Mouse (Mus musculus) CH12.LX (cell line): ENCODE data around the gene Tssk6. TPM values are rescaled to one million over a fixed set of nuclear protein-coding genes. Genes with fewer than 3 reads are reported as not detected.

Experiments used
- DNase-seq: peaks from one replicate; pipeline ENCODE4 v3.0.0-alpha.2; 2013; ENCODE audit errors: extremely low read depth
- H3K27ac ChIP-seq: 2 replicates; pipeline ENCODE4 v1.5.1; 2012; ENCODE audit warnings: low read depth, mild to moderate bottlenecking, control low read depth, moderate library complexity; ENCODE audit not compliant: insufficient read depth
- H3K27me3 ChIP-seq: replicated peaks from 2 replicates; pipeline ENCODE3; 2012; ENCODE audit warnings: inconsistent platforms
- H3K36me3 ChIP-seq, 2 experiments: replicated peaks in 1 of 2; 2 replicates each; pipeline versions ENCODE3 to v1.6.1; 2012; ENCODE audit warnings: inconsistent platforms in 1 of 2, low read length in 1 of 2, mild to moderate bottlenecking in 1 of 2, mixed read lengths in 1 of 2, moderate library complexity in 1 of 2; ENCODE audit not compliant: control insufficient read depth in 1 of 2, insufficient read depth in 1 of 2
- H3K4me1 ChIP-seq, 2 experiments: 2 replicates each; pipeline ENCODE4 v1.6.1; 2012; ENCODE audit warnings: inconsistent platforms in 1 of 2, moderate library complexity in 1 of 2; ENCODE audit not compliant: insufficient read depth in 2 of 2, control insufficient read depth in 1 of 2
- H3K4me2 ChIP-seq: 2 replicates; pipeline ENCODE4 v1.6.1; 2012; ENCODE audit warnings: low read depth, mild to moderate bottlenecking, control low read depth; ENCODE audit not compliant: poor library complexity, insufficient read depth, severe bottlenecking
- H3K4me3 ChIP-seq, 3 experiments: fragments of 150-350 bp in 1 of 3; sonication (generic) in 1 of 3; replicated peaks in 1 of 3; 2 replicates each; pipeline versions ENCODE3 to v1.5.1; 2011 to 2012; ENCODE audit warnings: low read depth in 2 of 3, low read length in 2 of 3, mild to moderate bottlenecking in 2 of 3, moderate library complexity in 2 of 3, control low read depth in 1 of 3, improper control_type of control experiment in 1 of 3, inconsistent platforms in 1 of 3, mixed read lengths in 1 of 3; ENCODE audit not compliant: poor library complexity in 1 of 3
- H3K79me2 ChIP-seq: replicated peaks from 2 replicates; pipeline ENCODE4 v1.6.1; 2012; ENCODE audit warnings: mild to moderate bottlenecking, moderate library complexity; ENCODE audit not compliant: control insufficient read depth, poor library complexity, insufficient read depth, severe bottlenecking; ENCODE audit errors: extremely low read depth
- H3K9ac ChIP-seq: 2 replicates; pipeline ENCODE4 v1.6.1; 2012; ENCODE audit warnings: low read depth, mild to moderate bottlenecking, control low read depth, moderate library complexity; ENCODE audit not compliant: insufficient read depth
- H3K9me3 ChIP-seq: replicated peaks from 2 replicates; pipeline ENCODE3; 2012; ENCODE audit warnings: low read length, inconsistent platforms, mixed read lengths
- BHLHE40 ChIP-seq: IDR thresholded peaks from 2 replicates; pipeline ENCODE4 v1.6.1; 2011; ENCODE audit warnings: mild to moderate bottlenecking, low read depth, low read length, improper control_type of control experiment
- CHD1 ChIP-seq: IDR thresholded peaks from 2 replicates; pipeline ENCODE4 v1.6.1; 2012; ENCODE audit warnings: low read depth, low read length, improper control_type of control experiment, inconsistent platforms
- CHD2 ChIP-seq: IDR thresholded peaks from 2 replicates; pipeline ENCODE4 v1.6.1; 2011; ENCODE audit warnings: low read length, improper control_type of control experiment
- EP300 ChIP-seq: IDR thresholded peaks from 2 replicates; pipeline ENCODE4 v1.6.1; 2011; ENCODE audit warnings: low read length, improper control_type of control experiment
- ETS1 ChIP-seq: conservative IDR thresholded peaks from 2 replicates; pipeline ENCODE4 v1.6.1; 2012; ENCODE audit warnings: low read depth, mild to moderate bottlenecking, inconsistent platforms, low read length, improper control_type of control experiment, moderate library complexity
- GABPA ChIP-seq: IDR thresholded peaks from 2 replicates; pipeline ENCODE4 v1.6.1; 2012; ENCODE audit warnings: low read depth, low read length, improper control_type of control experiment, inconsistent platforms; ENCODE audit not compliant: insufficient replicate concordance
- HCFC1 ChIP-seq: IDR thresholded peaks from 2 replicates; pipeline ENCODE4 v1.6.1; 2012; ENCODE audit warnings: low read depth, mild to moderate bottlenecking, inconsistent platforms, low read length, improper control_type of control experiment
- JUND ChIP-seq: conservative IDR thresholded peaks from 2 replicates; pipeline ENCODE4 v1.6.1; 2011; ENCODE audit warnings: low read depth, low read length, improper control_type of control experiment
- KAT2A ChIP-seq: IDR thresholded peaks from 2 replicates; pipeline ENCODE4 v1.6.1; 2012; ENCODE audit warnings: low read length, improper control_type of control experiment, inconsistent platforms; ENCODE audit not compliant: insufficient replicate concordance
- MAFK ChIP-seq: IDR thresholded peaks from 2 replicates; pipeline ENCODE4 v1.6.1; 2011; ENCODE audit warnings: low read length, improper control_type of control experiment; ENCODE audit not compliant: insufficient replicate concordance
- MAX ChIP-seq: IDR thresholded peaks from 2 replicates; pipeline ENCODE4 v1.6.1; 2011; ENCODE audit warnings: low read length, improper control_type of control experiment
- MAZ ChIP-seq: IDR thresholded peaks from 2 replicates; pipeline ENCODE4 v1.6.1; 2012; ENCODE audit warnings: low read depth, mild to moderate bottlenecking, inconsistent platforms, low read length, improper control_type of control experiment, moderate library complexity
- MEF2A ChIP-seq: IDR thresholded peaks from 2 replicates; pipeline ENCODE4 v1.6.1; 2014; ENCODE audit warnings: low read depth, mild to moderate bottlenecking, inconsistent platforms, low read length, improper control_type of control experiment, borderline replicate concordance
- MXI1 ChIP-seq: IDR thresholded peaks from 2 replicates; pipeline ENCODE4 v1.6.1; 2011; ENCODE audit warnings: mild to moderate bottlenecking, low read depth, low read length, improper control_type of control experiment
- MYC ChIP-seq: IDR thresholded peaks from 2 replicates; pipeline ENCODE4 v1.6.1; 2011; ENCODE audit warnings: low read depth, mild to moderate bottlenecking, improper control_type of control experiment, low read length
- NRF1 ChIP-seq: IDR thresholded peaks from 2 replicates; pipeline ENCODE4 v1.6.1; 2014; ENCODE audit warnings: low read depth, mild to moderate bottlenecking, inconsistent platforms, low read length, improper control_type of control experiment, moderate library complexity
- POLR2A ChIP-seq: IDR thresholded peaks from 2 replicates; pipeline ENCODE4 v1.6.1; 2011; ENCODE audit warnings: low read depth, mild to moderate bottlenecking, improper control_type of control experiment, low read length
- RCOR1 ChIP-seq: conservative IDR thresholded peaks from 2 replicates; pipeline ENCODE4 v1.6.1; 2012; ENCODE audit warnings: low read depth, mild to moderate bottlenecking, inconsistent platforms, low read length, improper control_type of control experiment
- SIN3A ChIP-seq: IDR thresholded peaks from 2 replicates; pipeline ENCODE4 v1.6.1; 2012; ENCODE audit warnings: low read length, improper control_type of control experiment, inconsistent platforms
- SMC3 ChIP-seq: IDR thresholded peaks from 2 replicates; pipeline ENCODE4 v1.6.1; 2011; ENCODE audit warnings: low read depth, low read length, improper control_type of control experiment
- TBP ChIP-seq: conservative IDR thresholded peaks from 2 replicates; pipeline ENCODE4 v1.6.1; 2011; ENCODE audit warnings: low read depth, low read length, improper control_type of control experiment
- USF1 ChIP-seq: IDR thresholded peaks from 2 replicates; pipeline ENCODE4 v1.6.1; 2014; ENCODE audit warnings: low read depth, mild to moderate bottlenecking, inconsistent platforms, low read length, improper control_type of control experiment
- ZC3H11A ChIP-seq: IDR thresholded peaks from 2 replicates; pipeline ENCODE4 v1.6.1; 2012; ENCODE audit warnings: low read depth, mild to moderate bottlenecking, inconsistent platforms, low read length, improper control_type of control experiment
- ZMIZ1 ChIP-seq: IDR thresholded peaks from 2 replicates; pipeline ENCODE4 v1.6.1; 2012; ENCODE audit warnings: low read depth, mild to moderate bottlenecking, inconsistent platforms, low read length, improper control_type of control experiment
- ZNF384 ChIP-seq: IDR thresholded peaks from 2 replicates; pipeline ENCODE4 v1.6.1; 2012; ENCODE audit warnings: low read depth, low read length, improper control_type of control experiment, inconsistent platforms
- dilution Hi-C: fragments of 300-500 bp; cut with MboI; formaldehyde crosslinking; loops from 2 replicates; pipeline ENCODE4 v1.14.3; 2020; ENCODE audit warnings: low sequenced_read_pairs; ENCODE audit not compliant: extremely low pct_unique_long_range_greater_than_20kb, extremely low pct_ligation_motif_present
- in situ Hi-C: fragments of 300-500 bp; cut with MboI; formaldehyde crosslinking; loops from 3 replicates; pipeline ENCODE4 v1.14.3; 2019; ENCODE audit warnings: low sequenced_read_pairs, low pct_ligation_motif_present, low pct_unique_long_range_greater_than_20kb, mixed read lengths
- polyA plus RNA-seq: library from polyadenylated mRNA; unstranded; fragments of >175 nt; gene quantifications from 2 replicates; pipeline ENCODE4 v1.2.1, GENCODE M21; 2012; ENCODE audit warnings: low read depth; ENCODE audit not compliant: insufficient read length
- total RNA-seq, 2 experiments: library from RNA; depleted of rRNA; stranded (reverse); fragments of 300-350 nt in 1 of 2; fragments of >200 nt in 1 of 2; gene quantifications; 2 replicates each; pipeline ENCODE4 v1.2.3; 2012 to 2014

The Tssk6 gene
- total and polyA plus RNA-seq, 3 experiments, result 0.44 to 1.8 (median 1.7) TPM

- TF ChIP-seq MAFK (no peak), BHLHE40 (no peak), RCOR1 (no peak), MAX (no peak), MYC (no peak), ZC3H11A (no peak), KAT2A (no peak), USF1 (no peak), HCFC1 (no peak), MEF2A (no peak), SIN3A (no peak), CHD1 (no peak), TBP (no peak), POLR2A (no peak), ETS1 (no peak), GABPA (no peak), EP300 (no peak), MAZ (no peak), ZNF384 (no peak)
- H3K4me2 ChIP-seq, result no peak overlapping the region
- H3K9me3 ChIP-seq, result peaks cover 31% of the 10 kb centered on the region
- H3K9ac ChIP-seq, result no peak overlapping the region
- in situ Hi-C loops, result no loop called here
- DNase-seq, result no peak
- no peaks in the 10 kb centered on the region for H3K4me1 ChIP-seq
- no peaks in the 10 kb centered on the region for H3K27me3 ChIP-seq
- peaks cover 0 to 20% of the 10 kb centered on the region in 2 experiments for H3K36me3 ChIP-seq
- H3K27ac ChIP-seq, result no peak overlapping the region
- H3K79me2 ChIP-seq, result no peaks in the 10 kb centered on the region
- dilution Hi-C loops, result no loop called here
- H3K4me3 ChIP-seq, result peak overlapping the region in 1 of 3 experiments; percentile 8
Observed at GRCm38 (mm10) chr8:69881261-69881865, 20.6 kb upstream of the Tssk6 start.

GRCm38 (mm10) chr8:69882021-69882756, 19.8 kb upstream of the Tssk6 start:
- dilution Hi-C loops, result no loop called here
- Histone ChIP-seq H3K27ac (no peak overlapping the region), H3K4me1 (no peaks in the 10 kb centered on the region), H3K9me3 (peaks cover 31% of the 10 kb centered on the region), H3K27me3 (no peaks in the 10 kb centered on the region), H3K4me2 (no peak overlapping the region), H3K79me2 (no peaks in the 10 kb centered on the region), H3K4me3 (peak overlapping the region in 1 of 3 experiments; percentile 4), H3K9ac (no peak overlapping the region), H3K36me3 (peaks cover 0 to 21% of the 10 kb centered on the region in 2 experiments)
- in situ Hi-C loops, result no loop called here
- TF ChIP-seq SMC3 (no peak), ETS1 (no peak), ZNF384 (no peak), MXI1 (no peak), MEF2A (no peak), MAFK (no peak), ZC3H11A (no peak), POLR2A (no peak), ZMIZ1 (no peak), NRF1 (no peak), JUND (no peak), CHD2 (no peak)
- no peak for DNase-seq
